Mouse (Mus musculus): ENCODE results near the gene Hspb2. TPM values are rescaled to one million over a fixed set of nuclear protein-coding genes. Genes with fewer than 3 reads are reported as not detected.

Gene Hspb2
- 0.23 and 0.52 TPM in 2 replicates for total RNA-seq (2014; rRNA removed)
- 0.98 and 2.2 TPM in 2 replicates for polyA plus RNA-seq (2015; fragmentation: Nextera tagmentation; extraction: Ambion mirVana)

DNA sequence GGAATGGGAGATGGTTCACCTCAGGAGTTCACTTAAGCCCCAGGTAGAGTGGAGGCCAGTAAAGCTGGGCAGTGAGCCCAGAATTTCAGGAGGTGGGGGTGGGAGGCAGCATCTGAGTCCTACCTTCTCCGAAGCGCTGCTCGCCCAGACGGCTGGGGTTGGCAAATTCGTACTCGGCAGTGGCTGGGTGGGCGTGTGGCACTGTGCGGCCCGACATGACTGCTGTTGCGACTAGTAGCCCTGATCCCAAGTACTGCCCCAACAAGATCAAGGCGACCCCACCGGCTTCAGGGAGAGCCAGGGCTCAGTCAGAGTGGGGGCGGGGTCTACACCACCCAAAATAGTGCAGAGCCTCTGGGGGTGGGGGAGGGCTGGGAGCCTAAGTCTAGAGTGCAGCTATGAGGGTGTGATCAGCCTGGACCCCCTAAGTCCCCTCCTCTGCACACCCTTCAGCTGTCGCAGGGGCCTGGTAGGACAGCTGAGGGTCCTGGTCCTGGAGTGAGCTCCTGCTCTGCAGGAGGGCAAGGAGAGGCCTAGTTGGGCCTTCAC is at the start of gene Hspb2:
Hspb2 (minus strand) TSS at position 301 of the 549 bp plus-strand sequence.
- H3K9me3 ChIP-seq (ENCODE audit: low read length): no peaks in the 10 kb centered on the region
- no peak within 1 kb of the TSS for H3K4me3 ChIP-seq (ENCODE audit: low read depth, low read length)
- H3K36me3 ChIP-seq (ENCODE audit: insufficient read depth): no peaks in the 10 kb centered on the region
- H3K27me3 ChIP-seq (ENCODE audit: insufficient read depth, low read length): no peaks in the 10 kb centered on the region
- DNase-seq (no peak), ATAC-seq (no peak)
- H3K27ac ChIP-seq (ENCODE audit: low read depth, low read length): no peak within 1 kb of the TSS
- TF ChIP-seq CTCF (IDR thresholded peaks at IDR 0.05; ENCODE audit: low read depth): no peak
- H3K4me1 ChIP-seq (ENCODE audit: insufficient read depth): peaks cover 8% of the 10 kb centered on the region; the same call in 1 of the 2 replicates
- H3K9ac ChIP-seq: no peak within 1 kb of the TSS; the same call in 1 of the 2 replicates
- H3K4me2 ChIP-seq (ENCODE audit: low read depth): 0 out of 2 replicates have a peak within 1 kb of the TSS, but pooled peaks have one; percentile 10
- WGBS: 62% methylated on average over 14 of the region's 14 CpGs

DNA sequence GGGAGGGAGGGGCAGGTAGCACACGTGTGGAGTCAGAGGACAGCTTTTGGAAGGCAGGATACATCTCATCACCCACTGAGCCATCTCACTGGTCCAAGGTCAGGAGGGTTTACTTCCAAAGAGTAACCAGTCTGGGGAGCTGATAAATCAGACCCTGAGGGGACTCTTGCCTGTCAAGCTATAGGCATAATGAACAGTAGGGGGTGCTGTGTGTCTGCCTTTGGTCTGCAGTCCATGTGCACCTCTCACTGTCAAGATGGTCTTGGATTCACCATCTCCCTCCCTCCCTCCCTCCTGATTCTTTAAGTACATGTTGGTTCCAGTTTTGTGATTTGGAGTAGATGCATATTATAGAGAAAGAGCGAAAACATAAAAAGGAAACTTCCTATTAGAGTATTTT is 48.8 kb upstream of the Hspb2 start:
- Histone ChIP-seq H3K4me2 (ENCODE audit: low read depth) (no peak overlapping the region), H3K4me1 (ENCODE audit: insufficient read depth) (no peaks in the 10 kb centered on the region), H3K27ac (ENCODE audit: low read depth, low read length) (no peak overlapping the region), H3K9me3 (ENCODE audit: low read length) (no peaks in the 10 kb centered on the region), H3K4me3 (ENCODE audit: low read depth, low read length) (no peak overlapping the region), H3K36me3 (ENCODE audit: insufficient read depth) (peaks cover 71% of the 10 kb centered on the region), H3K27me3 (ENCODE audit: insufficient read depth, low read length) (no peaks in the 10 kb centered on the region), H3K9ac (no peak overlapping the region)
- no peak for ATAC-seq
- DNase-seq: no peak
- 60% methylated on average over 2 of the region's 2 CpGs for WGBS
- peak; percentile 62 for TF ChIP-seq CTCF (IDR thresholded peaks at IDR 0.05; ENCODE audit: low read depth)

DNA sequence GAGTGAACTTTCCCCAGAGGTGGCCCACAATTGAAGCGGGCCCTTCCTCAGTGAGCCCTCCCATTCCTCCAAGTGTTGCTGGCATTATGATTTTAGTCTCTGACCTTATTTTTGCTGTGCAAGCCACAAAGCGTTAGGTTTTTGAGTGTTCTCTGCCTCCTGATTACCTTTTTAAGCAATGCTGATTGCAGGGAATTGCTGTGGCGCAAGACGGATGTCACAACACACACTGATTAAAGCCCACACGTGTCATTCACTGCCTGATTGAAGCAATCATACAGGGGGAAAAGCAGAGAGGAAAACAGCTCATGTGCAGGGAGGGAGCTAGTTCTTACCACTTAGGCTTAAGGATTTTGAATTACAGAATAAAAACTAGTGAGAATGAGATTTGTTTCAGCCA is 46.2 kb upstream of the Hspb2 start:
- TF ChIP-seq CTCF (IDR thresholded peaks at IDR 0.05; ENCODE audit: low read depth): no peak
- DNase-seq (no peak), ATAC-seq (peak; percentile 60)
- Histone ChIP-seq H3K4me2 (ENCODE audit: low read depth) (no peak overlapping the region), H3K9ac (no peak overlapping the region), H3K36me3 (ENCODE audit: insufficient read depth) (peaks cover 61% of the 10 kb centered on the region), H3K27me3 (ENCODE audit: insufficient read depth, low read length) (no peaks in the 10 kb centered on the region), H3K4me1 (ENCODE audit: insufficient read depth) (no peaks in the 10 kb centered on the region), H3K4me3 (ENCODE audit: low read depth, low read length) (no peak overlapping the region), H3K27ac (ENCODE audit: low read depth, low read length) (no peak overlapping the region), H3K9me3 (ENCODE audit: low read length) (no peaks in the 10 kb centered on the region)
- 55% methylated on average over 5 of the region's 5 CpGs for WGBS

DNA sequence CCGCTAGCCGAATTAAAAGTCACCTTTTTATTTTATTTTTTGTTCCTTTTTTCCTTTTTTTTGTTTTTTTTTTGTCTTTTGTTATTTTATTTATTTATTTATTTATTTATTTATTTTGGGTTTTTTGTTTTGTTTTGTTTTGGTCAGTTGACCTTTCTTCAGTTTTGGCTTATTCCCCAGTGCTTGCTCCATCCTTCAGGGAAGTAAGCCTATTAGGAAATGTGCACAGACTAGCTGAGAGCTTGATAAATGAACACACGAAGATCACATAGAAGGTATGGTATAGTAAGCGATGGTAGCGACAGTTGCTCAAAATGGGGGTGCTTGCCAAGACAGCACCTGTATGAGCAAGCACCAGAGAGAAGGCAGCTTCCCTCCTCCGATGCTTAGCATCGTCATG is 45.5 kb upstream of the Hspb2 start:
- no peak for TF ChIP-seq CTCF (IDR thresholded peaks at IDR 0.05; ENCODE audit: low read depth)
- 91% methylated on average over 7 of the region's 7 CpGs for WGBS
- no peak overlapping the region for H3K27ac ChIP-seq (ENCODE audit: low read depth, low read length)
- DNase-seq (no peak), ATAC-seq (no peak)
- no peak overlapping the region for H3K4me2 ChIP-seq (ENCODE audit: low read depth)
- no peaks in the 10 kb centered on the region for H3K4me1 ChIP-seq (ENCODE audit: insufficient read depth)
- no peak overlapping the region for H3K9ac ChIP-seq
- H3K36me3 ChIP-seq (ENCODE audit: insufficient read depth): peaks cover 57% of the 10 kb centered on the region
- H3K9me3 ChIP-seq (ENCODE audit: low read length): no peaks in the 10 kb centered on the region
- H3K4me3 ChIP-seq (ENCODE audit: low read depth, low read length): no peak overlapping the region
- no peaks in the 10 kb centered on the region for H3K27me3 ChIP-seq (ENCODE audit: insufficient read depth, low read length)

DNA sequence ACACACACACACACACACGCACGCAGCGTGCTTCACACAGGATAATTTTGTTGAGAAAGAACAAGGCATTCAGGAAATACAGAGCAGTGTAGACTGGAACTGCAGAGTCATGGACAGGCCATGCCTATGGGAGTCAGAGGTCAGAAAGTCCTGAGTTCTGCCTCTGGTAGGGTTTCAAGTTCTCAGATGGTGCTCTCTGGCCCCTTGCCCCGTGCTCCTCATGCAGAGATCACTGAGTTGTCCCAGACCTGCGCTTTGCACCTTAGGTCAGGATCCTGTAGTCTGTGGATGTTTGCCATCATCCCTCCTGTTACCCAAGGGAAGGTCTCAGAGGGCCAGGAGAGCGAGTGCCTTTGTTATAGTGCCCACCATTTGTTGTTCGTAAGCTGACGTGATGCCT is 44.6 kb upstream of the Hspb2 start:
- no peak overlapping the region for H3K27ac ChIP-seq (ENCODE audit: low read depth, low read length)
- no peak overlapping the region for H3K4me3 ChIP-seq (ENCODE audit: low read depth, low read length)
- no peaks in the 10 kb centered on the region for H3K9me3 ChIP-seq (ENCODE audit: low read length)
- TF ChIP-seq CTCF (IDR thresholded peaks at IDR 0.05; ENCODE audit: low read depth): no peak
- H3K4me1 ChIP-seq (ENCODE audit: insufficient read depth): no peaks in the 10 kb centered on the region
- no peak overlapping the region for H3K9ac ChIP-seq
- WGBS: 90% methylated on average over 8 of the region's 8 CpGs
- peaks cover 58% of the 10 kb centered on the region for H3K36me3 ChIP-seq (ENCODE audit: insufficient read depth)
- DNase-seq (no peak), ATAC-seq (no peak)
- H3K27me3 ChIP-seq (ENCODE audit: insufficient read depth, low read length): no peaks in the 10 kb centered on the region
- no peak overlapping the region for H3K4me2 ChIP-seq (ENCODE audit: low read depth)

DNA sequence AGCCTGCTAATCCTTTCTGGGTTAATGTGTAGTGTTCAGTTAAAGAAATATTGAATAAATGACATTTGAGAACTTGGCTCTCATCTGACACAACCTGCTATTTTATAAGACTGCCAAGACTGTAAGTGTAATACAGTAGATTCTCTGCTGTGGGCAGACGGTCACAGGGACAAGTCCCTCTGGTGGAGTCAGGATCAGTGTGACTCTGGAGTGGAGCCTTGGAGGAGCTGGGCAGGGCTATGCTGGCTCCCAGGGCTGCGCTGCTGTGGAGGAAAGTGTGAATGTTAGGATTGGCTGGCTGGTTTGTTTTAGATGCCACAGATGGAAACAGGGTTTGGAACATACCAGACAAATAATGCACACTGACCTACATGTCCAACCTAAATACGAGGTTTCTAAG is 43.1 kb upstream of the Hspb2 start:
- no peak overlapping the region for H3K27ac ChIP-seq (ENCODE audit: low read depth, low read length)
- peaks cover 56% of the 10 kb centered on the region for H3K36me3 ChIP-seq (ENCODE audit: insufficient read depth)
- DNase-seq (no peak), ATAC-seq (no peak)
- H3K27me3 ChIP-seq (ENCODE audit: insufficient read depth, low read length): no peaks in the 10 kb centered on the region
- no peaks in the 10 kb centered on the region for H3K9me3 ChIP-seq (ENCODE audit: low read length)
- no peak for TF ChIP-seq CTCF (IDR thresholded peaks at IDR 0.05; ENCODE audit: low read depth)
- H3K4me1 ChIP-seq (ENCODE audit: insufficient read depth): no peaks in the 10 kb centered on the region
- no peak overlapping the region for H3K4me3 ChIP-seq (ENCODE audit: low read depth, low read length)
- H3K4me2 ChIP-seq (ENCODE audit: low read depth): no peak overlapping the region
- no peak overlapping the region for H3K9ac ChIP-seq
- WGBS: 79% methylated on average over 3 of the region's 3 CpGs

DNA sequence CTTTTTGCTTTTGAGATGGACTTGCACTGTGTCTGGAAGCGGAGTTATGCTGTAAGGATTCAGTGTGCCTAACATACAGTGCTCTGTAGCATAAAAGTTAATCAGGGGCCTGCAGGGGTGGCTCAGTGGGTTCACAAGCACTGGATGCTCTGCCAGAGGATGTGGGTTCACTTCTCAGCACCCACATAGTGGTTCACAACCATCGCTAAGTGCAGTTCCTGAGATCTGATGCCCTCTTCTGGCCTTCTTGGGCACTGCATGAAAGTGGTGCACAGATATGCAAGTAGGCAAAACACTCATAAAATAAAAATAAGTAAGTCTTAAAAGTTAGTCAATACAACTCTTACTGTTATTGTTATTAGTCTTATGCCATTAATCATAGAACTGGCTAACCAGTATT is 30.0 kb upstream of the Hspb2 start:
- peak; percentile 61 for TF ChIP-seq CTCF (IDR thresholded peaks at IDR 0.05; ENCODE audit: low read depth)
- Histone ChIP-seq H3K27me3 (ENCODE audit: insufficient read depth, low read length) (no peaks in the 10 kb centered on the region), H3K9me3 (ENCODE audit: low read length) (no peaks in the 10 kb centered on the region), H3K4me1 (ENCODE audit: insufficient read depth) (no peaks in the 10 kb centered on the region), H3K9ac (no peak overlapping the region), H3K36me3 (ENCODE audit: insufficient read depth) (peaks cover 65% of the 10 kb centered on the region), H3K4me2 (ENCODE audit: low read depth) (no peak overlapping the region), H3K27ac (ENCODE audit: low read depth, low read length) (no peak overlapping the region), H3K4me3 (ENCODE audit: low read depth, low read length) (no peak overlapping the region)
- no peak for ATAC-seq
- WGBS: 67% methylated on average over 2 of the region's 2 CpGs
- DNase-seq: no peak

Data from forebrain, postnatal 0 days (tissue).